Mouse (Mus musculus) kidney, embryonic 14.5 days (tissue): ENCODE results near the gene Cyp2d9. TPM values are rescaled to one million over a fixed set of nuclear protein-coding genes. Genes with fewer than 3 reads are reported as not detected.

Source experiments
- ATAC-seq: fragments of 200-750 bp; cut with Nextera tagmentation; 2 replicates; pipeline ENCODE4 v1.8.0; 2017; ENCODE audit warnings: moderate number of reproducible peaks, mild to moderate bottlenecking, moderate TSS enrichment, moderate library complexity; ENCODE audit not compliant: low FRiP score, low TSS enrichment
- H3K27ac ChIP-seq: fragments of 300-500 bp; sonication (generic); 2 replicates; pipeline ENCODE4 v1.5.1; 2014; ENCODE audit warnings: low read depth, mild to moderate bottlenecking, low read length, moderate library complexity, mixed read lengths
- H3K27me3 ChIP-seq: fragments of 300-500 bp; sonication (generic); 2 replicates; pipeline ENCODE4 v1.6.1; 2014; ENCODE audit warnings: mild to moderate bottlenecking, low read length; ENCODE audit not compliant: control insufficient read depth, insufficient read depth
- H3K36me3 ChIP-seq: fragments of 300-500 bp; sonication (generic); 2 replicates; pipeline ENCODE4 v1.6.1; 2014; ENCODE audit warnings: low read length, mixed read lengths; ENCODE audit not compliant: control insufficient read depth, insufficient read depth
- H3K4me1 ChIP-seq: fragments of 300-500 bp; sonication (generic); 2 replicates; pipeline ENCODE4 v1.6.1; 2014; ENCODE audit warnings: low read length, mixed read lengths; ENCODE audit not compliant: control insufficient read depth, insufficient read depth
- H3K4me2 ChIP-seq: fragments of 300-500 bp; sonication (generic); replicated peaks from 2 replicates; pipeline ENCODE4 v1.6.1; 2014; ENCODE audit warnings: low read depth, mild to moderate bottlenecking, low read length
- H3K4me3 ChIP-seq: fragments of 300-500 bp; sonication (generic); 2 replicates; pipeline ENCODE4 v1.5.1; 2014; ENCODE audit warnings: mild to moderate bottlenecking, low read length
- H3K9ac ChIP-seq: fragments of 300-500 bp; sonication (generic); 2 replicates; pipeline ENCODE4 v1.6.1; 2014; ENCODE audit warnings: low read depth, mild to moderate bottlenecking, low read length, moderate library complexity
- H3K9me3 ChIP-seq: fragments of 300-500 bp; sonication (generic); 2 replicates; pipeline ENCODE4 v1.6.1; 2016; ENCODE audit warnings: low read length; ENCODE audit not compliant: control insufficient read depth
- WGBS: fragments of 180-500 bp; shearing (Covaris S2); extraction: QIAGEN DNeasy Blood & Tissue Kit; methylation state at CpG from one replicate; pipeline ENCODE4 v1.1.7; 2014; 5-methylcytosine and 5-hydroxymethylcytosine counted together
- polyA plus RNA-seq: library from polyadenylated mRNA; unstranded; fragments of >200 nt; fragmentation: Nextera tagmentation; extraction: Ambion mirVana; gene quantifications from 2 replicates; pipeline ENCODE4 v1.2.1, GENCODE M21; 2014

Gene Cyp2d9
- polyA plus RNA-seq, 1 experiment from 2014 or later = 0.16 TPM

- H3K9ac ChIP-seq = no peak overlapping the region
- no peak overlapping the region for H3K4me3 ChIP-seq
- no peaks in the 10 kb centered on the region for H3K36me3 ChIP-seq
- no peaks in the 10 kb centered on the region for H3K27me3 ChIP-seq
- 95% methylated on average over 3 of the region's 3 CpGs for WGBS
- H3K4me2 ChIP-seq = no peak overlapping the region
- H3K4me1 ChIP-seq = no peaks in the 10 kb centered on the region
- H3K27ac ChIP-seq = no peak overlapping the region
- ATAC-seq = no peak
- no peaks in the 10 kb centered on the region for H3K9me3 ChIP-seq
Observed at GRCm38 (mm10) chr15:82404163-82404562, 29.1 kb upstream of the Cyp2d9 start.

GRCm38 (mm10) chr15:82406981-82407380, 26.3 kb upstream of the Cyp2d9 start, which contains the start of gene Cyp2d10:
Cyp2d10 (minus strand) TSS chr15:82407195.
- no peak within 1 kb of the TSS for H3K4me2 ChIP-seq
- no peaks in the 10 kb centered on the region for H3K9me3 ChIP-seq
- no peaks in the 10 kb centered on the region for H3K36me3 ChIP-seq
- no peaks in the 10 kb centered on the region for H3K4me1 ChIP-seq
- no peak within 1 kb of the TSS for H3K9ac ChIP-seq
- no peaks in the 10 kb centered on the region for H3K27me3 ChIP-seq
- H3K27ac ChIP-seq = no peak within 1 kb of the TSS
- ATAC-seq = no peak
- H3K4me3 ChIP-seq = no peak within 1 kb of the TSS
- WGBS = 95% methylated on average over 6 of the region's 6 CpGs

GRCm38 (mm10) chr15:82407536-82407935, 25.7 kb upstream of the Cyp2d9 start:
- no peaks in the 10 kb centered on the region for H3K9me3 ChIP-seq
- H3K27ac ChIP-seq = no peak overlapping the region
- H3K4me3 ChIP-seq = no peak overlapping the region
- WGBS = 82% methylated on average over 4 of the region's 4 CpGs
- no peaks in the 10 kb centered on the region for H3K4me1 ChIP-seq
- ATAC-seq = no peak
- H3K36me3 ChIP-seq = no peaks in the 10 kb centered on the region
- H3K27me3 ChIP-seq = no peaks in the 10 kb centered on the region
- no peak overlapping the region for H3K4me2 ChIP-seq
- no peak overlapping the region for H3K9ac ChIP-seq

- no peaks in the 10 kb centered on the region for H3K27me3 ChIP-seq
- H3K4me2 ChIP-seq = peak overlapping the region; percentile 32; the same call in 1 of the 2 replicates
- peak; percentile 88 for ATAC-seq
- no peak overlapping the region for H3K4me3 ChIP-seq
- H3K9me3 ChIP-seq = no peaks in the 10 kb centered on the region
- 30% methylated on average over 16 of the region's 16 CpGs for WGBS
- peaks cover 7% of the 10 kb centered on the region; the same call in 1 of the 2 replicates for H3K4me1 ChIP-seq
- no peak overlapping the region for H3K27ac ChIP-seq
- 0 out of 2 replicates have a peak overlapping the region, but pooled peaks have one; percentile 18 for H3K9ac ChIP-seq
- no peaks in the 10 kb centered on the region for H3K36me3 ChIP-seq
Observed at GRCm38 (mm10) chr15:82416797-82417789, 16.1 kb upstream of the Cyp2d9 start.

GRCm38 (mm10) chr15:82418616-82419015, 14.6 kb upstream of the Cyp2d9 start:
- Histone ChIP-seq H3K27ac (no peak overlapping the region), H3K9me3 (no peaks in the 10 kb centered on the region), H3K4me2 (no peak overlapping the region), H3K4me1 (peaks cover 7% of the 10 kb centered on the region; the same call in 1 of the 2 replicates), H3K27me3 (no peaks in the 10 kb centered on the region), H3K9ac (no peak overlapping the region), H3K4me3 (no peak overlapping the region), H3K36me3 (no peaks in the 10 kb centered on the region)
- no peak for ATAC-seq
- WGBS = 81% methylated on average over 1 of the region's 1 CpGs

GRCm38 (mm10) chr15:82422935-82423334, 10.3 kb upstream of the Cyp2d9 start:
- Histone ChIP-seq H3K4me2 (no peak overlapping the region), H3K4me3 (no peak overlapping the region), H3K9ac (no peak overlapping the region), H3K36me3 (no peaks in the 10 kb centered on the region), H3K4me1 (no peaks in the 10 kb centered on the region), H3K27ac (no peak overlapping the region), H3K27me3 (no peaks in the 10 kb centered on the region), H3K9me3 (no peaks in the 10 kb centered on the region)
- ATAC-seq = no peak
- 81% methylated on average over 4 of the region's 4 CpGs for WGBS

- no peaks in the 10 kb centered on the region for H3K4me1 ChIP-seq
- H3K9me3 ChIP-seq = no peaks in the 10 kb centered on the region
- ATAC-seq = no peak
- WGBS = 77% methylated on average over 3 of the region's 3 CpGs
- H3K9ac ChIP-seq = no peak overlapping the region
- H3K4me3 ChIP-seq = no peak overlapping the region
- no peaks in the 10 kb centered on the region for H3K27me3 ChIP-seq
- no peak overlapping the region for H3K4me2 ChIP-seq
- H3K36me3 ChIP-seq = no peaks in the 10 kb centered on the region
- no peak overlapping the region for H3K27ac ChIP-seq
Observed at GRCm38 (mm10) chr15:82423471-82423870, 9.8 kb upstream of the Cyp2d9 start.

GRCm38 (mm10) chr15:82433621-82434020, 384 bp downstream of the Cyp2d9 start:
- no peak for ATAC-seq
- Histone ChIP-seq H3K4me2 (no peak overlapping the region), H3K9ac (no peak overlapping the region), H3K4me1 (no peaks in the 10 kb centered on the region), H3K27ac (no peak overlapping the region), H3K36me3 (no peaks in the 10 kb centered on the region), H3K27me3 (no peaks in the 10 kb centered on the region), H3K4me3 (no peak overlapping the region), H3K9me3 (peaks cover 11% of the 10 kb centered on the region)
- WGBS = 94% methylated on average over 3 of the region's 3 CpGs

GRCm38 (mm10) chr15:82434541-82434940, 1.3 kb downstream of the Cyp2d9 start:
- Histone ChIP-seq H3K36me3 (no peaks in the 10 kb centered on the region), H3K4me1 (no peaks in the 10 kb centered on the region), H3K4me2 (no peak overlapping the region), H3K4me3 (no peak overlapping the region), H3K9ac (no peak overlapping the region), H3K27ac (no peak overlapping the region), H3K9me3 (peaks cover 11% of the 10 kb centered on the region), H3K27me3 (no peaks in the 10 kb centered on the region)
- no peak for ATAC-seq
- 92% methylated on average over 3 of the region's 3 CpGs for WGBS
